Mouse (Mus musculus) inflammation-experienced regulatory T-cells, adult 6 months (primary cell): ENCODE measurements around the gene Eml5. TPM values are rescaled to one million over a fixed set of nuclear protein-coding genes. Genes with fewer than 3 reads are reported as not detected.

ENCODE experiments used
- ATAC-seq: one replicate; pipeline ENCODE4 v1.8.0; 2017
- polyA plus RNA-seq, 3 experiments: library from polyadenylated mRNA; unstranded; fragments of 100-300 nt; shearing (Covaris generic); gene quantifications; one replicate each; pipeline ENCODE4 v1.2.1; 2017

Eml5 gene
- 10 to 100 TPM in 2 of 3 experiments, 1 to 10 TPM in 1; 3.8 to 21.7 (median 15.9) TPM for polyA plus RNA-seq

- ATAC-seq, result peak; percentile 76
These were observed at the start of gene Eml5 for GRCm38 (mm10) chr12:98900881-98901801. TSS of gene Eml5 (minus strand) at chr12:98901484.

- ATAC-seq, result no peak
These were observed 31.6 kb upstream of the Eml5 start for GRCm38 (mm10) chr12:98932856-98933255.

- ATAC-seq, result no peak
These were observed 31.2 kb upstream of the Eml5 start for GRCm38 (mm10) chr12:98932441-98932840.

- no peak for ATAC-seq
These were observed 29.9 kb upstream of the Eml5 start for GRCm38 (mm10) chr12:98931174-98931573.

- peak; percentile 89 for ATAC-seq
These were observed 19.1 kb upstream of the Eml5 start, which contains the start of gene Ttc8 for GRCm38 (mm10) chr12:98920194-98920991. TSS of gene Ttc8 (plus strand) at chr12:98920574.

- no peak for ATAC-seq
These were observed 8.8 kb upstream of the Eml5 start for GRCm38 (mm10) chr12:98910096-98910495.

- ATAC-seq, result no peak
These were observed 4.2 kb upstream of the Eml5 start for GRCm38 (mm10) chr12:98905466-98905865.

GRCm38 (mm10) chr12:98900341-98900880 lies 873 bp downstream of the Eml5 start:
- peak; percentile 32 for ATAC-seq

GRCm38 (mm10) chr12:98899676-98900075 lies 1.6 kb downstream of the Eml5 start:
- ATAC-seq, result no peak

- ATAC-seq, result no peak
These were observed 4.5 kb downstream of the Eml5 start for GRCm38 (mm10) chr12:98896761-98897160.

GRCm38 (mm10) chr12:98884515-98884914 lies 16.8 kb downstream of the Eml5 start:
- ATAC-seq, result no peak

GRCm38 (mm10) chr12:98881796-98882195 lies 19.5 kb downstream of the Eml5 start:
- ATAC-seq, result no peak

- ATAC-seq, result no peak
These were observed 22.6 kb downstream of the Eml5 start for GRCm38 (mm10) chr12:98878693-98879092.

- no peak for ATAC-seq
These were observed 26.1 kb downstream of the Eml5 start for GRCm38 (mm10) chr12:98875216-98875615.

- ATAC-seq, result no peak
These were observed 28.4 kb downstream of the Eml5 start for GRCm38 (mm10) chr12:98872836-98873235.

GRCm38 (mm10) chr12:98863436-98863835 lies 37.8 kb downstream of the Eml5 start:
- ATAC-seq, result no peak

GRCm38 (mm10) chr12:98860316-98860715 lies 41.0 kb downstream of the Eml5 start:
- ATAC-seq, result no peak

GRCm38 (mm10) chr12:98850767-98851166 lies 50.5 kb downstream of the Eml5 start:
- peak; percentile 56 for ATAC-seq

- ATAC-seq, result no peak
These were observed 56.5 kb downstream of the Eml5 start for GRCm38 (mm10) chr12:98844774-98845173.

GRCm38 (mm10) chr12:98840135-98840534 lies 61.1 kb downstream of the Eml5 start:
- no peak for ATAC-seq

GRCm38 (mm10) chr12:98837940-98838339 lies 63.3 kb downstream of the Eml5 start:
- no peak for ATAC-seq

GRCm38 (mm10) chr12:98835466-98835865 lies 65.8 kb downstream of the Eml5 start:
- ATAC-seq, result no peak

GRCm38 (mm10) chr12:98834879-98835278 lies 66.4 kb downstream of the Eml5 start:
- ATAC-seq, result no peak
